Mouse (Mus musculus) cortical plate, adult 2 months (tissue): ENCODE results near the gene Scg5. TPM values are rescaled to one million over a fixed set of nuclear protein-coding genes. Genes with fewer than 3 reads are reported as not detected.

ENCODE experiments used
- H3K27ac ChIP-seq: fragments of 200-500 bp; 2 replicates; pipeline ENCODE4 v1.5.1; 2012; ENCODE audit warnings: low read length, control low read depth, inconsistent platforms; ENCODE audit not compliant: insufficient read depth
- H3K4me1 ChIP-seq: fragments of 200-500 bp; 2 replicates; pipeline ENCODE4 v1.6.1; 2011; ENCODE audit warnings: low read length; ENCODE audit not compliant: control insufficient read depth, insufficient read depth
- H3K4me3 ChIP-seq: fragments of 200-500 bp; 2 replicates; pipeline ENCODE4 v1.5.1; 2011; ENCODE audit warnings: mild to moderate bottlenecking, low read length, control low read depth; ENCODE audit not compliant: insufficient read depth
- CTCF ChIP-seq: fragments of 200-500 bp; IDR thresholded peaks from 2 replicates; pipeline ENCODE4 v1.5.1; 2011; ENCODE audit warnings: mild to moderate bottlenecking, control low read depth, low read length; ENCODE audit not compliant: insufficient read depth; ENCODE audit errors: extremely low read depth
- POLR2A ChIP-seq: fragments of 200-500 bp; IDR thresholded peaks from 2 replicates; pipeline ENCODE4 v1.6.1; 2011; ENCODE audit warnings: mild to moderate bottlenecking, low read length, control low read depth; ENCODE audit not compliant: insufficient read depth; ENCODE audit errors: extremely low read depth
- polyA plus RNA-seq: library from polyadenylated mRNA; depleted of rRNA; stranded (reverse); fragments of >200 nt; gene quantifications from 2 replicates; pipeline ENCODE4 v1.2.3, GENCODE M21; 2012

Scg5 gene
- polyA plus RNA-seq, 1 experiment, result 394 TPM

GRCm38 (mm10) chr2:113806851-113807577 is 21.9 kb downstream of the Scg5 start:
- no peak for TF ChIP-seq CTCF
- TF ChIP-seq POLR2A, result no peak
- no peak overlapping the region for H3K27ac ChIP-seq
- H3K4me1 ChIP-seq, result peaks cover 2% of the 10 kb centered on the region; the same call in 1 of the 2 replicates
- H3K4me3 ChIP-seq, result no peak overlapping the region

- Histone ChIP-seq H3K4me1 (peaks cover 2% of the 10 kb centered on the region; the same call in 1 of the 2 replicates), H3K4me3 (no peak overlapping the region), H3K27ac (no peak overlapping the region)
- no peak for TF ChIP-seq CTCF
- no peak for TF ChIP-seq POLR2A
These were observed 23.2 kb downstream of the Scg5 start for GRCm38 (mm10) chr2:113805765-113806164.

DNA sequence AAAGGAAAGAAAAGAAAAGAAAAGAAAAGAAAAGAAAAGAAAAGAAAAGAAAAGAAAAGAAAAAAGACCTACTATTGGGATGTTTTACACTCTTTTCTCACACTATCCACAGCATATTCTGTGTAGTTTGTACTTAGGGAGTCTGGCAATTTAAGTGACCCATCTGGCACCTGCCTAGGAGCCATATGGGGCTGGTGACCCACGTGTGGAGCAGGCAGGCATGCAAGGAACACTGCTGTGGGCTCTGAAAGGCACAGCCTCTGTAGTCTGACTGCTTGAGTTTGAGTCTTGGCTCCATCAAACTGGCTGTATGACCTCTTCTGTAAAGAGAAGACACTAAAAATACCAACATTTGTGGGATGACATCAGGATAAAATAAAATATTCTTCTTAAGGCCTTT is 25.2 kb downstream of the Scg5 start:
- no peak overlapping the region for H3K27ac ChIP-seq
- TF ChIP-seq POLR2A (no peak), CTCF (no peak)
- peaks cover 2% of the 10 kb centered on the region; the same call in 1 of the 2 replicates for H3K4me1 ChIP-seq
- no peak overlapping the region for H3K4me3 ChIP-seq

DNA sequence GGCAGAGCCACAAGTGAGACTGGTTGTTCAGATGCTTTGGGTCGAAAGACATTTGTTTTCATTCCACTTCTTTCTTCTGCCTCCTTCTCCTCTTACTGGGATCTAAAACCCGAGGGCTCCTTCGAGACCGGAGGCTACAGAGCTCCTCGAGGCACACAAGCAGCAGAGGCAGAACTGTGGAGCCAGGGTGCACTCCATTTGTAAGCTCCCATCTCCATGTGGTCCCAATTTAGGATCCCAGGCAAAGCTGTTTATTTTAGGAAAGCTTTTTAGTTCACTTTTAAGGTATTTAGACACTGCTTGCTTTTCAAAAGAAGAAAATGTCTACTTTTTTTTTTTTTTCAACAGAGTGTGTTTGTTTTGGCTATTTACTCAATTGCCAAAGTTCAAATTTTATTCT is 28.1 kb downstream of the Scg5 start:
- no peak for TF ChIP-seq CTCF
- no peak for TF ChIP-seq POLR2A
- Histone ChIP-seq H3K4me3 (no peak overlapping the region), H3K4me1 (no peaks in the 10 kb centered on the region; the same call in 1 of the 2 replicates), H3K27ac (no peak overlapping the region)

- TF ChIP-seq CTCF (no peak), POLR2A (no peak)
- H3K4me1 ChIP-seq, result no peaks in the 10 kb centered on the region
- no peak overlapping the region for H3K4me3 ChIP-seq
These were observed 30.3 kb downstream of the Scg5 start for GRCm38 (mm10) chr2:113798605-113799004.

DNA sequence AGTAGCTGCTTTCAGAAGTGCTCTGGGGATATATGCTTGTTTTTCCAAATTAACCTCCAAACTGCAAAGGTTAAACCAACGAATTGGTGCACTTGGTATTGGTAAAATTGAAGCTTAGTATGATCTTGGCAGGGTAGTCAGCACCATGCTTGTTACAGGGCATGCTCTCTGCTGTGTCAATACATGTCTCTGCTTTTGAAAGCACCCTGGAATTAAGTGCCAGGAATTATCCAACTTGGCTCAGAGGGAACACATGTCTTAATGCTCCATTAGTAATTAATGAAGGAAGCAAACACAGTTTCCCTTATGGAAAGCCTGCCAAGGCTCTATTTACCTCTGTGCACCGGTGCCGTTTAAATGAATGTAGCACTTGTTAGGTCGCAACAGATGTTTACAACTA is 33.7 kb downstream of the Scg5 start:
- no peak overlapping the region for H3K27ac ChIP-seq
- peaks cover 1% of the 10 kb centered on the region; the same call in 1 of the 2 replicates for H3K4me1 ChIP-seq
- TF ChIP-seq POLR2A (no peak), CTCF (no peak)
- no peak overlapping the region for H3K4me3 ChIP-seq

More at GRCm38 (mm10) chr2:113798605-113799004, 30.3 kb downstream of the Scg5 start:
- H3K27ac ChIP-seq, result no peak overlapping the region

DNA sequence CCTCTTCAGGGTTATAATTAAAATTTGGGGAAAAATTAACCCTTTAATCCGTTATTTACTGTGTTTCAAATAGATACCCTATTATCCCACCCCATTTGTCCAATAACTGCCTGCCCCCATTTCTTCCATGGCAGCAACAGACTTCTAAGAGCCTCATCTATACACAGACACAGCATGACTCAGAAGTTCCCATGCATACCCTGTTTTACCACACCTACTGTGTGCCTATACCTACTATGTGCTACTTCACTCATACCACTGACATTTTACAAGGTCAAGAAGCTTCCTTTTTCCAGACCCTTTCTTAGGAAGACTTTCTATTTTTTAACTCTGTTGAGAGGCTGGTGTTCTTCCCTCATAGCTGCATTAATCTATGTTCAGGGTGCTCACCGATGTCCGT is 35.4 kb downstream of the Scg5 start:
- Histone ChIP-seq H3K4me1 (peaks cover 1% of the 10 kb centered on the region; the same call in 1 of the 2 replicates), H3K27ac (no peak overlapping the region), H3K4me3 (no peak overlapping the region)
- TF ChIP-seq POLR2A (no peak), CTCF (no peak)

DNA sequence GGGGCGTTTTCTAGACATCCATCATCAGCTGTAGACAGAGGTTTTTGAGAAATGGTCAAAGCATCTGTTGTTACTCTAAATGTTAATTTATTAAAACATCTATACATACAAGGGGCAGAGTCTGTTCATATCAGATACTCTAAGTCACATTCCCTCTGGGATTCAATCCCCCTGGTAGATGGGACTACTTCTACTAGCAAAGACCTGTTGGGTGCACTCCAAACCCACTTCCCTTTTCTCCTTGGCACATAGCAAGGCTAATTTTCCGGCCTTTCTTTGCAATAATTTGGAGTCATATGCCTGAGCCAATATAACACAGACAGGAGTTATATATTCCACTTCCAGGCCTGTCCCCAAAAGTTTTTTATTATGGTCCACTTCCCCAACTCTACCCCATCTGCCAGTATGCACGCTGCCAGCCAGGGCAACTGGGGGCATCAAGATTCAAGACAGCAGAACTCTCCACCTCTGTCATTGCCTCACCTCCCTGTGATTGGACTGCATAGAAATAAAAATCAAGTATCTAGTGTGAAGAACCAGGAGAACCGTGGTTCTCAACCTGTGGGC is 40.0 kb downstream of the Scg5 start:
- Histone ChIP-seq H3K4me1 (peaks cover 1% of the 10 kb centered on the region; the same call in 1 of the 2 replicates), H3K4me3 (no peak overlapping the region), H3K27ac (no peak overlapping the region)
- no peak for TF ChIP-seq CTCF
- no peak for TF ChIP-seq POLR2A

GRCm38 (mm10) chr2:113787882-113788281 is 41.0 kb downstream of the Scg5 start:
- Histone ChIP-seq H3K4me3 (no peak overlapping the region), H3K27ac (no peak overlapping the region)
- TF ChIP-seq CTCF (no peak), POLR2A (no peak)

DNA sequence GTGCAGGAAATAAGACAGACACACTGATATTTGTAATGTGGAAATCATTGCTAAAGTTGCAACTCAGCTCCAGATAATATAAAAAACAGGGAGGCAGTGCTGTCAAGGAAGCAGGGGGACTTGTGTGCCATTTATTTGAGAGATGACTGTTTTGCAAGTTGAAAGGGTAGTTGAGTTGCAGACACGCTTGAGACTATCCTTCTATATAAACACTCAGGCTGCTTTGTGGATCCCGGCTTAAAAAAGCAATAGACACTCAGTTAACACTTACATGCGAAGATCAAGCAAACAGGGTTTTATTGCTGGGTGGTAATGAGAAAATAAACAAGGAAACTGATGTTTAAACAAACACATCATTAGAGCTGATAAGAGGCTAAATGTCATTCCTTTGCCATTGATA is 44.1 kb downstream of the Scg5 start:
- no peak for TF ChIP-seq CTCF
- no peak for TF ChIP-seq POLR2A
- Histone ChIP-seq H3K27ac (no peak overlapping the region), H3K4me3 (no peak overlapping the region), H3K4me1 (peaks cover 2% of the 10 kb centered on the region)

More at GRCm38 (mm10) chr2:113787882-113788281, 41.0 kb downstream of the Scg5 start:
- peaks cover 1% of the 10 kb centered on the region; the same call in 1 of the 2 replicates for H3K4me1 ChIP-seq
